Mouse (Mus musculus): ENCODE measurements around the gene Tfip11. TPM values are rescaled to one million over a fixed set of nuclear protein-coding genes. Genes with fewer than 3 reads are reported as not detected.
"Not testable (repeated sequence)": the region's sequence is repeated elsewhere in the genome, so short reads cannot be mapped to it uniquely, and the experiment has no call there.

The Tfip11 gene
- total and polyA plus RNA-seq, 3 experiments, result 8.8 to 28.6 (median 23.8) TPM

- H3K4me1 ChIP-seq (ENCODE audit: control insufficient read depth in 1 of 2, insufficient read depth in 2 of 2); H3K4me3 ChIP-seq (replicated peaks in 1 of 3; ENCODE audit: low read depth in 2 of 3, low read length in 2 of 3, poor library complexity in 1 of 3); H3K4me2 ChIP-seq (ENCODE audit: insufficient read depth, low read depth, poor library complexity, severe bottlenecking); H3K27ac ChIP-seq (ENCODE audit: insufficient read depth, low read depth); H3K79me2 ChIP-seq (replicated peaks; ENCODE audit: control insufficient read depth, extremely low read depth, insufficient read depth, poor library complexity, severe bottlenecking); H3K9me3 ChIP-seq (replicated peaks; ENCODE audit: low read length); dilution Hi-C loops (cut with MboI; ENCODE audit: extremely low pct_ligation_motif_present, extremely low pct_unique_long_range_greater_than_20kb, low sequenced_read_pairs); H3K9ac ChIP-seq (ENCODE audit: insufficient read depth, low read depth): not testable (repeated sequence)
- in situ Hi-C loops (cut with MboI; ENCODE audit: low pct_ligation_motif_present, low pct_unique_long_range_greater_than_20kb, low sequenced_read_pairs), result loop anchor here (5.0 kb wide), 1 partner anchor 77 kb away; no protein-coding TSS in a partner anchor
- DNase-seq (ENCODE audit: extremely low read depth), result peak; percentile 46
- peaks cover 25% of the 10 kb centered on the region for H3K27me3 ChIP-seq (replicated peaks)
- peaks cover 0 to 19% of the 10 kb centered on the region in 2 experiments for H3K36me3 ChIP-seq (replicated peaks in 1 of 2; ENCODE audit: control insufficient read depth in 1 of 2, insufficient read depth in 1 of 2, low read length in 1 of 2)
- TF ChIP-seq SMC3 (IDR thresholded peaks at IDR 0.05; ENCODE audit: low read depth, low read length) (0 out of 2 replicates have a peak, but pooled peaks have one; percentile 18), CTCF (conservative IDR thresholded peaks at IDR 0.05 in 1 of 2, IDR thresholded peaks at IDR 0.05 in 1 of 2; ENCODE audit: low read depth in 2 of 2, low read length in 2 of 2) (peak in 1 of 2 experiments; percentile 37; a peak in 2 of 4 replicates)
These were observed 6.8 kb upstream of the Tfip11 start for GRCm38 (mm10) chr5:112319343-112319742.

- no peak overlapping the region for H3K9ac ChIP-seq (ENCODE audit: insufficient read depth, low read depth)
- H3K4me1 ChIP-seq (ENCODE audit: control insufficient read depth in 1 of 2, insufficient read depth in 2 of 2), result peaks cover 3 to 14% of the 10 kb centered on the region in 2 experiments; a peak in 2 of 4 replicates
- in situ Hi-C loops (cut with MboI; ENCODE audit: low pct_ligation_motif_present, low pct_unique_long_range_greater_than_20kb, low sequenced_read_pairs), result loop anchor here (10.0 kb wide), 1 partner anchor 46 kb away; the partner anchor contains the start of gene Tpst2
- H3K4me3 ChIP-seq (replicated peaks in 1 of 3; ENCODE audit: low read depth in 2 of 3, low read length in 2 of 3, poor library complexity in 1 of 3), result no peak overlapping the region
- peaks cover 26% of the 10 kb centered on the region for H3K27me3 ChIP-seq (replicated peaks)
- H3K79me2 ChIP-seq (replicated peaks; ENCODE audit: control insufficient read depth, extremely low read depth, insufficient read depth, poor library complexity, severe bottlenecking), result no peaks in the 10 kb centered on the region
- no peak overlapping the region for H3K27ac ChIP-seq (ENCODE audit: insufficient read depth, low read depth)
- H3K9me3 ChIP-seq (replicated peaks; ENCODE audit: low read length), result peaks cover 4% of the 10 kb centered on the region
- no peak for TF ChIP-seq IRF4 (IDR thresholded peaks at IDR 0.05; ENCODE audit: low read depth, low read length)
- TF ChIP-seq JUND (conservative IDR thresholded peaks at IDR 0.05; ENCODE audit: low read depth, low read length), result no peak
- TF ChIP-seq MXI1 (IDR thresholded peaks at IDR 0.05; ENCODE audit: low read depth, low read length), result no peak
- TF ChIP-seq ZNF384 (IDR thresholded peaks at IDR 0.05; ENCODE audit: low read depth, low read length), result no peak
- peaks cover 0 to 11% of the 10 kb centered on the region in 2 experiments for H3K36me3 ChIP-seq (replicated peaks in 1 of 2; ENCODE audit: control insufficient read depth in 1 of 2, insufficient read depth in 1 of 2, low read length in 1 of 2)
- H3K4me2 ChIP-seq (ENCODE audit: insufficient read depth, low read depth, poor library complexity, severe bottlenecking), result no peak overlapping the region
- DNase-seq (ENCODE audit: extremely low read depth), result no peak
- dilution Hi-C loops (cut with MboI; ENCODE audit: extremely low pct_ligation_motif_present, extremely low pct_unique_long_range_greater_than_20kb, low sequenced_read_pairs), result no loop called here
These were observed 5.8 kb upstream of the Tfip11 start for GRCm38 (mm10) chr5:112320379-112320778.

DNA sequence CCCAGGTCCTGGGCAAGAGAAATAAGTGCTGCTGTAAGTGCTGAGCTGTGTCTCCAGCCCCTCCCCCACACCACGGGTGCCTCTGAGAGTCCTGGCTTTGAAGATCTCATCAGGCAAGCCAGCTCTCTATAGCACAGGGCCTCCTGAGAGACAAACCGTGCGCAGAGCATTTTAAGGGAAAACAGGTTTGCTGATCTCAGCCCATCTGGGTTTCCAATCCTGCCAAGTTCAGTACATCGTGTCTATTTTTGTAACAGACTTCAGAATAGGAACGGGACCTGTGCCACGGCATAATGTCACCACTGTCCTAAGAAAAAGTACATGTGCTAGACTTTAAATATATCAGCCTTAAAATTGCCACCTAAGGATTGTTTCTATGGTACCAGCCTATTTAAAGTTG lies 5.2 kb upstream of the Tfip11 start:
- no peak for DNase-seq (ENCODE audit: extremely low read depth)
- Histone ChIP-seq H3K9me3 (replicated peaks; ENCODE audit: low read length) (peaks cover 4% of the 10 kb centered on the region), H3K9ac (ENCODE audit: insufficient read depth, low read depth) (no peak overlapping the region), H3K4me1 (ENCODE audit: control insufficient read depth in 1 of 2, insufficient read depth in 2 of 2) (peaks cover 3 to 17% of the 10 kb centered on the region in 2 experiments; a peak in 2 of 4 replicates), H3K27ac (ENCODE audit: insufficient read depth, low read depth) (no peak overlapping the region), H3K4me3 (replicated peaks in 1 of 3; ENCODE audit: low read depth in 2 of 3, low read length in 2 of 3, poor library complexity in 1 of 3) (no peak overlapping the region), H3K36me3 (replicated peaks in 1 of 2; ENCODE audit: control insufficient read depth in 1 of 2, insufficient read depth in 1 of 2, low read length in 1 of 2) (peaks cover 0 to 6% of the 10 kb centered on the region in 2 experiments), H3K27me3 (replicated peaks) (peaks cover 26% of the 10 kb centered on the region), H3K79me2 (replicated peaks; ENCODE audit: control insufficient read depth, extremely low read depth, insufficient read depth, poor library complexity, severe bottlenecking) (no peaks in the 10 kb centered on the region), H3K4me2 (ENCODE audit: insufficient read depth, low read depth, poor library complexity, severe bottlenecking) (no peak overlapping the region)
- dilution Hi-C loops (cut with MboI; ENCODE audit: extremely low pct_ligation_motif_present, extremely low pct_unique_long_range_greater_than_20kb, low sequenced_read_pairs) (no loop called here), in situ Hi-C loops (cut with MboI; ENCODE audit: low pct_ligation_motif_present, low pct_unique_long_range_greater_than_20kb, low sequenced_read_pairs) (loop anchor here (10.0 kb wide), 1 partner anchor 46 kb away; the partner anchor contains the start of gene Tpst2)
- TF ChIP-seq GABPA (IDR thresholded peaks at IDR 0.05; ENCODE audit: insufficient replicate concordance, low read depth, low read length), result no peak
- TF ChIP-seq MEF2A (IDR thresholded peaks at IDR 0.05; ENCODE audit: borderline replicate concordance, low read depth, low read length), result no peak
- no peak for TF ChIP-seq PAX5 (IDR thresholded peaks at IDR 0.05; ENCODE audit: low read length)
- no peak for TF ChIP-seq BHLHE40 (IDR thresholded peaks at IDR 0.05; ENCODE audit: low read depth, low read length)
- TF ChIP-seq MAX (IDR thresholded peaks at IDR 0.05; ENCODE audit: low read length), result no peak
- no peak for TF ChIP-seq EP300 (IDR thresholded peaks at IDR 0.05; ENCODE audit: low read length)
- no peak for TF ChIP-seq USF1 (IDR thresholded peaks at IDR 0.05; ENCODE audit: low read depth, low read length)
- no peak for TF ChIP-seq ZC3H11A (IDR thresholded peaks at IDR 0.05; ENCODE audit: low read depth, low read length)
- TF ChIP-seq MAZ (IDR thresholded peaks at IDR 0.05; ENCODE audit: low read depth, low read length), result no peak
- TF ChIP-seq E2F4 (IDR thresholded peaks at IDR 0.05; ENCODE audit: insufficient replicate concordance, low read depth, low read length), result no peak
- no peak for TF ChIP-seq USF2 (conservative IDR thresholded peaks at IDR 0.05; ENCODE audit: low read depth, low read length)
- TF ChIP-seq POLR2A (IDR thresholded peaks at IDR 0.05; ENCODE audit: low read depth, low read length), result no peak
- TF ChIP-seq JUN (IDR thresholded peaks at IDR 0.05; ENCODE audit: insufficient read depth, low read depth, low read length), result no peak
- no peak for TF ChIP-seq TBP (conservative IDR thresholded peaks at IDR 0.05; ENCODE audit: low read depth, low read length)
- no peak for TF ChIP-seq ETS1 (conservative IDR thresholded peaks at IDR 0.05; ENCODE audit: low read depth, low read length)
- TF ChIP-seq POLR2AphosphoS2 (IDR thresholded peaks at IDR 0.05; ENCODE audit: low read depth, low read length), result no peak
- no peak for TF ChIP-seq KAT2A (IDR thresholded peaks at IDR 0.05; ENCODE audit: insufficient replicate concordance, low read length)

All from CH12.LX (cell line).